Mouse (Mus musculus): ENCODE data around the gene Ctdsp2.

DNA sequence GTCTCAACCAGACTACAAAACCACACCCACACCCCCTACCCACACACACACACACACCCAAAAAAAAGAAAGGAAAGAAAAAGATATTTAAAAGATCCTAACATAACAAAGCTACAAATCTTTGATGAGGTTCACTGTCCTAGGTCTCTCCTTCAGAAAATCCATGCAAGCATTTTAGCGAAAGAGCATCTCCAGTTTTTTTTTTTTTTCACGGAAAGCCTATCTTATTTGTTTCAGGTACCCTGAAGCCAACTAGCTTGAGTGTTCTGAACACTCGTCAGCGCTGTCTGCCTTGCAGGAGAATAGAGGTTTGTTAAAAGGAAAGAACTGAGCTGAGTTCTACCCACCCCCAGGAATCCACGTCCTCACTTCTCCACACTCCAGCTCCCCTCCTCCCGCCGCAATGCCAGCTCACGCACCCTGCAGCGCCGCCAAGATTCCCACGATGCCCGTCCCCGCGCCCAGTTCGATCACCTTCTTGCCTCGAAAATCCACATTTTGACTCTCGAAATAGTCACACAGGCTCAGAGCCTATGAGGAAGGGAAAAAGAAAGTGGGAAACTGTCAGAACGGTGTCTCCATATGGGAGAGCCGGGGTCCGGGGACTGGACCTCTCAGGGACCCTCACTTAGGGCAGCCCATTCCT, 62.2 kb downstream of the Ctdsp2 start:
- TF ChIP-seq CTCF (IDR thresholded peaks at IDR 0.05; ENCODE audit: low read depth) = no peak
- TF ChIP-seq EP300 (IDR thresholded peaks at IDR 0.05; ENCODE audit: low read depth) = no peak
